Mouse (Mus musculus) inflammation-experienced regulatory T-cells, adult 16 weeks (primary cell): ENCODE results near the gene Arhgap44. TPM values are rescaled to one million over a fixed set of nuclear protein-coding genes. Genes with fewer than 3 reads are reported as not detected.

Experiments
- polyA plus RNA-seq: library from polyadenylated mRNA; unstranded; fragments of 100-300 nt; shearing (Covaris generic); gene quantifications from one replicate; pipeline ENCODE4 v1.2.1, GENCODE M21; 2017

Arhgap44 gene
- 0.11 TPM for polyA plus RNA-seq

GRCm38 (mm10) chr11:65162767-65163120 is at the start of gene Arhgap44:
Gene Arhgap44, minus strand, starts transcription at chr11:65162961.

GRCm38 (mm10) chr11:65159791-65160190 is 3.0 kb downstream of the Arhgap44 start, which contains the start of gene 1700086D15Rik:
Gene 1700086D15Rik, minus strand, starts transcription at chr11:65159891.

GRCm38 (mm10) chr11:64978720-64979488 is 183.9 kb downstream of the Arhgap44 start, which contains the start of gene Elac2:
Gene Elac2, plus strand, starts transcription at chr11:64979038.

Other genes with a start within 250 kb of the Arhgap44 start
- 35.0 TPM for gene Elac2, start 183.9 kb downstream of the Arhgap44 start, polyA plus RNA-seq
- not detected for gene 1700086D15Rik, start 3.1 kb downstream of the Arhgap44 start, polyA plus RNA-seq
- not detected for gene Myocd, start 107.0 kb upstream of the Arhgap44 start, polyA plus RNA-seq